Mouse (Mus musculus): ENCODE measurements around the gene Fxr1.
A peak's percentile ranks its signal among the peaks of the same experiment; 100 is the strongest.
"Not testable (repeated sequence)": the region's sequence is repeated elsewhere in the genome, so short reads cannot be mapped to it uniquely, and the experiment has no call there.

The Fxr1 gene

GRCm38 (mm10) chr3:34019540-34020381 lies at the start of gene Fxr1:
Gene Fxr1 (plus strand): TSS chr3:34019943.
- DNase-seq = peak; percentile 91

- DNase-seq = peak; percentile 39
Observed at GRCm38 (mm10) chr3:33979395-33979794, 40.3 kb upstream of the Fxr1 start.

GRCm38 (mm10) chr3:33982746-33983145 lies 37.0 kb upstream of the Fxr1 start:
- DNase-seq = no peak

- no peak for DNase-seq
Observed at GRCm38 (mm10) chr3:33989302-33989701, 30.4 kb upstream of the Fxr1 start.

GRCm38 (mm10) chr3:33990451-33990850 lies 29.3 kb upstream of the Fxr1 start:
- DNase-seq = no peak

GRCm38 (mm10) chr3:33990921-33991320 lies 28.8 kb upstream of the Fxr1 start:
- no peak for DNase-seq

- DNase-seq = no peak
Observed at GRCm38 (mm10) chr3:33993421-33994126, 26.2 kb upstream of the Fxr1 start.

- DNase-seq = no peak
Observed at GRCm38 (mm10) chr3:33994127-33994488, 25.6 kb upstream of the Fxr1 start.

- not testable (repeated sequence) for DNase-seq
Observed at GRCm38 (mm10) chr3:34001691-34002090, 18.1 kb upstream of the Fxr1 start.

- DNase-seq = no peak
Observed at GRCm38 (mm10) chr3:34003860-34004259, 15.9 kb upstream of the Fxr1 start.

- no peak for DNase-seq
Observed at GRCm38 (mm10) chr3:34006301-34006700, 13.4 kb upstream of the Fxr1 start.

- no peak for DNase-seq
Observed at GRCm38 (mm10) chr3:34006824-34007223, 12.9 kb upstream of the Fxr1 start.

- DNase-seq = no peak
Observed at GRCm38 (mm10) chr3:34007611-34008010, 12.1 kb upstream of the Fxr1 start.

GRCm38 (mm10) chr3:34008191-34008590 lies 11.6 kb upstream of the Fxr1 start:
- no peak for DNase-seq

GRCm38 (mm10) chr3:34020382-34021258 lies 877 bp downstream of the Fxr1 start:
- DNase-seq = peak; percentile 5

GRCm38 (mm10) chr3:34021259-34021828 lies 1.6 kb downstream of the Fxr1 start:
- DNase-seq = no peak

GRCm38 (mm10) chr3:34028935-34029334 lies 9.2 kb downstream of the Fxr1 start:
- no peak for DNase-seq

GRCm38 (mm10) chr3:34030601-34031000 lies 10.9 kb downstream of the Fxr1 start:
- no peak for DNase-seq

GRCm38 (mm10) chr3:34033720-34034364 lies 14.1 kb downstream of the Fxr1 start:
- DNase-seq = no peak

GRCm38 (mm10) chr3:34034803-34035202 lies 15.1 kb downstream of the Fxr1 start:
- DNase-seq = no peak

GRCm38 (mm10) chr3:34035706-34036105 lies 16.0 kb downstream of the Fxr1 start:
- DNase-seq = no peak

- DNase-seq = no peak
Observed at GRCm38 (mm10) chr3:34041990-34042389, 22.2 kb downstream of the Fxr1 start.

Data from lung, postnatal 10 days (tissue).